Mouse (Mus musculus): ENCODE data around the gene Rps6kb2.
"Not testable (repeated sequence)": the region's sequence is repeated elsewhere in the genome, so short reads cannot be mapped to it uniquely, and the experiment has no call there.

Rps6kb2 gene

GRCm38 (mm10) chr19:4137913-4138312 is 25.2 kb downstream of the Rps6kb2 start:
- no peak for DNase-seq

GRCm38 (mm10) chr19:4136463-4136862 is 26.7 kb downstream of the Rps6kb2 start:
- no peak for DNase-seq

- not testable (repeated sequence) for DNase-seq
These were observed 27.2 kb downstream of the Rps6kb2 start for GRCm38 (mm10) chr19:4135963-4136345.

- not testable (repeated sequence) for DNase-seq
These were observed 27.8 kb downstream of the Rps6kb2 start for GRCm38 (mm10) chr19:4135229-4135962.

GRCm38 (mm10) chr19:4134354-4134753 is 28.8 kb downstream of the Rps6kb2 start:
- no peak for DNase-seq

GRCm38 (mm10) chr19:4131768-4132167 is 31.4 kb downstream of the Rps6kb2 start:
- DNase-seq = no peak

- DNase-seq = no peak
These were observed 32.1 kb downstream of the Rps6kb2 start for GRCm38 (mm10) chr19:4131075-4131474.

- no peak for DNase-seq
These were observed 33.0 kb downstream of the Rps6kb2 start for GRCm38 (mm10) chr19:4130106-4130505.

- no peak for DNase-seq
These were observed 33.7 kb downstream of the Rps6kb2 start for GRCm38 (mm10) chr19:4129462-4129861.

GRCm38 (mm10) chr19:4126759-4127495 is 36.2 kb downstream of the Rps6kb2 start:
- DNase-seq = peak; percentile 36

GRCm38 (mm10) chr19:4125741-4126696 is 37.1 kb downstream of the Rps6kb2 start, which contains the start of gene Aip:
Gene Aip, minus strand, starts transcription at chr19:4125858.
- peak; percentile 99 for DNase-seq

- not testable (repeated sequence) for DNase-seq
These were observed 37.9 kb downstream of the Rps6kb2 start for GRCm38 (mm10) chr19:4125268-4125667.

GRCm38 (mm10) chr19:4124432-4124831 is 38.7 kb downstream of the Rps6kb2 start:
- DNase-seq = no peak

- DNase-seq = no peak
These were observed 40.5 kb downstream of the Rps6kb2 start for GRCm38 (mm10) chr19:4122411-4123370.

- not testable (repeated sequence) for DNase-seq
These were observed 41.3 kb downstream of the Rps6kb2 start for GRCm38 (mm10) chr19:4121896-4122295.

GRCm38 (mm10) chr19:4121097-4121805 is 41.9 kb downstream of the Rps6kb2 start:
- DNase-seq = peak; percentile 98

GRCm38 (mm10) chr19:4120496-4120895 is 42.7 kb downstream of the Rps6kb2 start:
- no peak for DNase-seq

- no peak for DNase-seq
These were observed 43.3 kb downstream of the Rps6kb2 start for GRCm38 (mm10) chr19:4119716-4120487.

GRCm38 (mm10) chr19:4118350-4118749 is 44.8 kb downstream of the Rps6kb2 start:
- no peak for DNase-seq

- DNase-seq = no peak
These were observed 46.1 kb downstream of the Rps6kb2 start for GRCm38 (mm10) chr19:4117006-4117405.
